Mouse (Mus musculus) cortical plate, adult 2 months (tissue): Measurements from ENCODE around the gene Ginm1. TPM values are rescaled to one million over a fixed set of nuclear protein-coding genes. Genes with fewer than 3 reads are reported as not detected.

Experiments
- H3K27ac ChIP-seq: fragments of 200-500 bp; 2 replicates; pipeline ENCODE4 v1.5.1; 2012; ENCODE audit warnings: low read length, control low read depth, inconsistent platforms; ENCODE audit not compliant: insufficient read depth
- H3K4me1 ChIP-seq: fragments of 200-500 bp; 2 replicates; pipeline ENCODE4 v1.6.1; 2011; ENCODE audit warnings: low read length; ENCODE audit not compliant: control insufficient read depth, insufficient read depth
- H3K4me3 ChIP-seq: fragments of 200-500 bp; 2 replicates; pipeline ENCODE4 v1.5.1; 2011; ENCODE audit warnings: mild to moderate bottlenecking, low read length, control low read depth; ENCODE audit not compliant: insufficient read depth
- CTCF ChIP-seq: fragments of 200-500 bp; IDR thresholded peaks from 2 replicates; pipeline ENCODE4 v1.5.1; 2011; ENCODE audit warnings: mild to moderate bottlenecking, control low read depth, low read length; ENCODE audit not compliant: insufficient read depth; ENCODE audit errors: extremely low read depth
- POLR2A ChIP-seq: fragments of 200-500 bp; IDR thresholded peaks from 2 replicates; pipeline ENCODE4 v1.6.1; 2011; ENCODE audit warnings: mild to moderate bottlenecking, low read length, control low read depth; ENCODE audit not compliant: insufficient read depth; ENCODE audit errors: extremely low read depth
- polyA plus RNA-seq: library from polyadenylated mRNA; depleted of rRNA; stranded (reverse); fragments of >200 nt; gene quantifications from 2 replicates; pipeline ENCODE4 v1.2.3, GENCODE M21; 2012; rRNA removed

The Ginm1 gene
- 29.3 and 32.4 TPM in 2 replicates for polyA plus RNA-seq

DNA sequence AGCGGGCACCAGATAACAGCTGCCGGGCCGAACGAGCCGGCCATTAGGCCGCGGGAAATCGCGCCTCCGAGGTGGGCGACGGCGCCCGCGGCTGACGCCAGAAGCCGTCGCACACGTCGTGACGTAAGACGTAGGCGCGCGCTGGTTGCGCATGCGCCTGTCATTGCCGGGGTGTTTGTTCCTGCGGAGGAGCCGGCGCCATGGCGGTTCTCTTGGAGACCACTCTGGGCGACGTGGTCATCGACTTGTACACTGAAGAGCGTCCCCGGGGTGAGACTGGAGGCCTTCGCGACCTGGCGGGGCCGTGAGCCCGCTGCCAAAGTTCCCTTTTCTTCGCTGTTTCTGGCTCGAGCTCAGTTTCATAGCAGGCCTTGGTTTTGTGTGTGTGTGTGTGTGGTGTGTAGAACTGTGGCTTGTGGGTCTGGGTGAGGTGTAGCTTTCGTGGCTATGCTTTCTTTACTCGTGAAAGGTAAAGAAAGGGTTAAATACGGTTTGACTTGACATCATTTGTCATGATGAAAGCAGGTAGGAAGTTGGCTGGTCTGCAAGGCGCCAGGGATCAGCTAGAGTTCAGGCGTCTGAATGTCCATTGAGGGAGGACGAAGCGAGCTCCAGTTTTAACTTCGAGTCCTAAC lies at the start of gene Ginm1, which contains the start of gene Ppil4:
TSS of gene Ginm1 (minus strand) at position 74 of the 635 bp plus-strand sequence.
TSS of gene Ppil4 (plus strand) at position 141 of the 635 bp plus-strand sequence.
- Histone ChIP-seq H3K27ac (no peak within 1 kb of the TSS), H3K4me3 (peak within 1 kb of the TSS; percentile 82), H3K4me1 (peaks cover 8% of the 10 kb centered on the region)
- TF ChIP-seq POLR2A (peak; percentile 86), CTCF (no peak)

GRCm38 (mm10) chr10:7841571-7842080 lies 49.0 kb upstream of the Ginm1 start:
- H3K4me3 ChIP-seq = no peak overlapping the region
- H3K4me1 ChIP-seq = no peaks in the 10 kb centered on the region
- TF ChIP-seq CTCF = no peak
- no peak for TF ChIP-seq POLR2A
- H3K27ac ChIP-seq = no peak overlapping the region

DNA sequence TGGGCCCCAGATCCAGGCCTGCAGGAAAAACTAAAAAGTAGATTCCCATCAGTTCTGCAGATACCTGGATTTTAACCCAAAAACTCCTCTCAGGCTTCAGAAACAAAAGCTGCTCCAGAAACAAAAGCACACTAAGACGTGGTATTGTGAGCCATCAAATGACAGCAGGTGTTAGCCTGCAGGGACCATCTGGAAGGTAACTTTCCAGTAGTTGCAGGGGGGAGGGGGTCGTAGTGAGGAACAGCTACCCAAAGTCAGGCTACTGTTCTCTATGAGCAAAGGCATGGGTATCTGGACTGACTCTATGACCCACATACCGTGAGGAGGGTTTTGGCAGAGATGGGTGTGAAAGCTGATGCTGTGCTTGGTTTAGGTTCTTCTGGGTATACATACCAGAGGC lies 48.2 kb upstream of the Ginm1 start:
- no peaks in the 10 kb centered on the region for H3K4me1 ChIP-seq
- H3K27ac ChIP-seq = no peak overlapping the region
- no peak for TF ChIP-seq POLR2A
- TF ChIP-seq CTCF = no peak
- no peak overlapping the region for H3K4me3 ChIP-seq

- H3K4me3 ChIP-seq = no peak overlapping the region
- H3K27ac ChIP-seq = no peak overlapping the region
- no peaks in the 10 kb centered on the region for H3K4me1 ChIP-seq
- no peak for TF ChIP-seq POLR2A
- TF ChIP-seq CTCF = no peak
These were observed 47.7 kb upstream of the Ginm1 start for GRCm38 (mm10) chr10:7840353-7840733.

DNA sequence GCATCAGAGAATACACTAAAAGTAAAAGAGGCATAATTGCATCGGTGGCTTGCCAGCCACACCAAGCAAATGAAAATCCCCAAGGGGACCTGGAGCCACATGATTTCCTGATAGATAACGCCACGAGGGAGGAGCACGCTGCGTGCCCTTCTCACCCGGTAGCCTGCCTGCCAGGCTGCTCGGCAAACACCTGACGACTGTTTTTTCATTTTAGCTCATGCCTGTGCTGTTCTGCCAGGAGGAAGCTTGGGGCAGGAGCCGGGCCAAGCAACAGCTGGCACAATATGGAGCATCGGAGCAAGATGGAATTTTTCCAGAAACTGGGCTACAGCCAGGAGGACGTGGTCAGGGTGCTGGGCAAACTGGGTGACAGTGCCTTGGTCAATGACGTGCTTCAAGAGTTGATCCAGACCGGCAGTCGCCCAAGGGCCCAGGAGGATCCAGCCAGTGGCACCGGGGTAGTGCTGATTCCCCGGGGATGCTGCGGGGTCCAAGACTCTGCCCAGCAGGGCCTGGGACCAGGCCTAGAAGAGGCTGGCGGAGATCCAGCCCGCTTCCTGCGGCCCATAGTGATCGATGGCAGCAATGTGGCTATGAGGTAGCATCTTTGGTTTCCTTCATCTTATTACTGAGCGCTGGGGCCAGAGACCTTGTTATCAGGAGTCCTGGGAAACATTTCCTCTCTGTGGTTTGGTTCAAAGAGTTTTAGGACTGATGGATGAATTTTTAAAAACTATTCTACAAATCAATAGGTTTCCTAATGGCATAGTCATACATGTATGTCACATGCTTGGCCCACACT lies 47.1 kb upstream of the Ginm1 start:
- H3K4me3 ChIP-seq = no peak overlapping the region
- no peak for TF ChIP-seq POLR2A
- TF ChIP-seq CTCF = no peak
- H3K27ac ChIP-seq = no peak overlapping the region
- H3K4me1 ChIP-seq = no peaks in the 10 kb centered on the region

DNA sequence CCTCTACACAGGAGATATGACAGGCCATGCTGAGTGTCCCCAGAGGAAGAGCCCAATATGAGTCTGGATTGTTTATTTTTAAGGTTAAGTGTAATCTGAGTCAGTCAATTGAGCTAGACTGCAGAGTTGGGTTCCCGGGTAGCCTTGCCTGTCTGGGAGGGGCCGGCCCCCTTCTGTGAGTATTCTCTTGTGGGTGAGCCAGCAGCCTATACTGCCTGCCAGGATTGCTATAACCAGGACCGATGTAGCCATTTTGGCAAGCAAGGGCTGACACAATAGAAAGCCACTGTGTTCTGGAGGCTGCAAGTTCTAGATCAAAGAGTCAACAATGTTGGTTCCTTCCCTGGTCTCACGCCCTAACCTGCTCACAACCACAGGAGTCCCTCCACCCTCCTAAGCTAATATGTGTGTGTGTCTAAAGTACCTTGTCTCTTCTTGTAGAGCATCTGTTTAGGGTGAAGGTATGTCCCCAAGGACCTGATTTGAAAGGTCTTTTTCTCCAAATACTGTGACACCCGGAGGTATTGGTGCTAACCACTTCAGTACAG lies 46.3 kb upstream of the Ginm1 start:
- H3K4me3 ChIP-seq = no peak overlapping the region
- H3K27ac ChIP-seq = no peak overlapping the region
- no peak for TF ChIP-seq POLR2A
- TF ChIP-seq CTCF = no peak
- H3K4me1 ChIP-seq = no peaks in the 10 kb centered on the region

DNA sequence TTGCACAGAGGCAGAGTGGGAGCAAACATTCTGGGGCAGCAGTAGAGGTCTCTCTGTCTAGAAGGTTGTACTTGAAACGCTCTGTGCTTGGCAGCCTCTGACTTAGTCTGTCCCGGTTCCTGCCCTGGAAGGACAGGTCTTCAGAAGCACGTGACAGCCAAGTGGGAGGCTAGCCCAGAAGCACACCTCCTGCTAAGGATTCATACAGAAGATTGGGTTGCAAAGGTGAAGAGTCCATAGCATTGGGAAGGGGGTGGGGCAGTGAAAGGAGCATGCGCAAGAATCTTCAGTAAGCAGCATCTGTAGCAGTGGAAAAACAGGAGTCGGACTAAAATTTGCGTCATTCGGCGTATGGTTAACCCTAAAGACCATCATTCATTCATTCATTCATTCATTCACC lies 45.4 kb upstream of the Ginm1 start:
- Histone ChIP-seq H3K4me1 (no peaks in the 10 kb centered on the region), H3K4me3 (no peak overlapping the region), H3K27ac (no peak overlapping the region)
- TF ChIP-seq POLR2A (no peak), CTCF (no peak)

DNA sequence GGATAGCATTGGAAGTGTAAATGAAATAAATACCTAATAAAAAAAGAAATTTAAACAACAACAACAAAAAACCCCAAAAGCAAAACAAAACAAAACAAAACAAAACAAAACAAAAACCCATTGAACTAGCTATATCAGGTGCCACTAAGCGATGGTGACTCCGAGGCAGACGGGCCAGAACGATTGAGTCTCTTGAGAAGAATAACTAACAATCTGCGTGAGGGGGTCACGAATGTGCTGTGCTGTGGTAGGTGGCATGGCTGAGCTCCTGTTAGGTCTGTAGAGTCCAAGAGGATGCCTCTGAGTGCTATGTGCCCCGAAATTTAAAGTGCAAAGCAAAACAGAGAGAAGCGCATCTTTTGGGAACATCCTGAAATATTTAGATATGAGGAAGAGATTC lies 44.8 kb upstream of the Ginm1 start:
- TF ChIP-seq POLR2A (no peak), CTCF (no peak)
- no peak overlapping the region for H3K27ac ChIP-seq
- no peak overlapping the region for H3K4me3 ChIP-seq
- no peaks in the 10 kb centered on the region for H3K4me1 ChIP-seq

- H3K4me1 ChIP-seq = no peaks in the 10 kb centered on the region
- H3K4me3 ChIP-seq = no peak overlapping the region
- no peak for TF ChIP-seq POLR2A
- TF ChIP-seq CTCF = no peak
- H3K27ac ChIP-seq = no peak overlapping the region
These were observed 44.3 kb upstream of the Ginm1 start for GRCm38 (mm10) chr10:7836902-7837301.

- Histone ChIP-seq H3K27ac (no peak overlapping the region), H3K4me3 (no peak overlapping the region), H3K4me1 (no peaks in the 10 kb centered on the region)
- no peak for TF ChIP-seq CTCF
These were observed 42.1 kb upstream of the Ginm1 start for GRCm38 (mm10) chr10:7834671-7835225.
